32 mouse cellular contexts compared by ENCODE assay signal in genomic region chr8:91925968-91926524, GRCm38 (mm10).
A peak's percentile ranks its signal among the peaks of the same experiment; 100 is the strongest.
DNase-seq lines count a peak whose midpoint lies in the region; ATAC-seq lines count a peak whose summit lies in the region.
"Had no signal": no experiment of that assay in that cellular context is flagged by ENCODE, and none has a peak within 500 bp of the region (broad histone marks: within the 10 kb centered on the region; RNA-seq: fewer than 3 reads in every experiment).

No protein-coding gene starts in this region.

- peaks cover 77% of the 10 kb centered on the region for H3K27me3 ChIP-seq in embryonic facial prominence, embryonic 13.5 days
- H3K27me3 ChIP-seq in heart, embryonic 12.5 days (replicated peaks), result peaks cover 19% of the 10 kb centered on the region; the same call in 1 of the 2 replicates
- H3K27me3 ChIP-seq: megakaryocyte, embryonic 14.5 days had no signal

- peak; percentile 61 for DNase-seq in embryo, embryonic 10.5 days (ENCODE audit: low spot score)
- DNase-seq in embryo, embryonic 10 days (ENCODE audit: low spot score), result no peak
- DNase-seq in NIH3T3 (ENCODE audit: low read depth) (peak; percentile 59), adipocyte (ENCODE audit: low spot score) (no peak)
- peak; percentile 77 for DNase-seq in hindlimb bud, embryonic 11.5 days (ENCODE audit: extremely low spot score, low read depth, low spot score)
- no peak for DNase-seq in kidney, postnatal 36 days
- DNase-seq: adrenal gland, adult 2 months; adrenal gland, postnatal 36 days; cerebellum, adult 2 months; cerebellum, postnatal 25 days; gastrocnemius, adult 2 months; gastrocnemius, postnatal 36 days; heart, adult 18-20 months; heart, postnatal 4 days; kidney, postnatal 14 days; liver; lung, embryonic 14.5 days; retina, postnatal 1 day; right cerebral cortex, postnatal 14 days; thymus, postnatal 14 days had no signal

- ATAC-seq in embryonic facial prominence, embryonic 13.5 days (ENCODE audit: insufficient number of reproducible peaks, insufficient read depth, low FRiP score, low TSS enrichment, low read depth), result no peak
- ATAC-seq in heart, embryonic 12.5 days (ENCODE audit: insufficient number of reproducible peaks, low FRiP score), result no peak
- ATAC-seq: forebrain, embryonic 14.5 days; intestine, postnatal 0 days had no signal

- WGBS in embryonic facial prominence, embryonic 13.5 days, result 15% methylated on average over 8 of the region's 8 CpGs
- 43% methylated on average over 8 of the region's 8 CpGs for WGBS in heart, embryonic 12.5 days

- peak overlapping the region; percentile 2; the same call in 1 of the 2 replicates for H3K4me2 ChIP-seq in embryonic facial prominence, embryonic 13.5 days
- no peak overlapping the region for H3K4me2 ChIP-seq in heart, embryonic 12.5 days
- H3K4me2 ChIP-seq: heart, embryonic 11.5 days; hindbrain, embryonic 13.5 days; liver, embryonic 15.5 days; lung, embryonic 14.5 days; midbrain, embryonic 12.5 days; neural tube, embryonic 13.5 days had no signal

- H3K9me3 ChIP-seq in embryonic facial prominence, embryonic 13.5 days, result no peaks in the 10 kb centered on the region
- no peaks in the 10 kb centered on the region for H3K9me3 ChIP-seq in heart, embryonic 12.5 days (replicated peaks)
- H3K9me3 ChIP-seq: hindbrain, embryonic 13.5 days; liver, embryonic 15.5 days; midbrain, embryonic 12.5 days; neural tube, embryonic 13.5 days had no signal

- no peaks in the 10 kb centered on the region for H3K36me3 ChIP-seq in embryonic facial prominence, embryonic 13.5 days
- H3K36me3 ChIP-seq in heart, embryonic 12.5 days, result no peaks in the 10 kb centered on the region
- H3K36me3 ChIP-seq: hindbrain, embryonic 13.5 days; liver, embryonic 15.5 days; midbrain, embryonic 12.5 days; neural tube, embryonic 13.5 days had no signal

- H3K9ac ChIP-seq in embryonic facial prominence, embryonic 13.5 days, result no peak overlapping the region
- no peak overlapping the region for H3K9ac ChIP-seq in heart, embryonic 12.5 days
- H3K9ac ChIP-seq: hindbrain, embryonic 13.5 days; liver, embryonic 15.5 days; lung, embryonic 14.5 days; midbrain, embryonic 12.5 days; neural tube, embryonic 13.5 days had no signal

- peaks cover 28% of the 10 kb centered on the region for H3K4me1 ChIP-seq in embryonic facial prominence, embryonic 13.5 days
- 0 out of 2 replicates have a peak, but pooled peaks cover 3% of the 10 kb centered on the region for H3K4me1 ChIP-seq in heart, embryonic 12.5 days (replicated peaks)
- H3K4me1 ChIP-seq: hindbrain, embryonic 13.5 days; megakaryocyte, embryonic 14.5 days; midbrain, embryonic 12.5 days; neural tube, embryonic 13.5 days had no signal

- no peak overlapping the region for H3K27ac ChIP-seq in embryonic facial prominence, embryonic 13.5 days
- no peak overlapping the region for H3K27ac ChIP-seq in heart, embryonic 12.5 days (ENCODE audit: poor library complexity, severe bottlenecking)
- H3K27ac ChIP-seq: gastrocnemius, adult 2 months; hindbrain, embryonic 13.5 days; layer of hippocampus, adult 2 months; liver, embryonic 15.5 days; midbrain, embryonic 12.5 days; neural tube, embryonic 13.5 days had no signal

- H3K4me3 ChIP-seq in embryonic facial prominence, embryonic 13.5 days, result no peak overlapping the region
- H3K4me3 ChIP-seq in heart, embryonic 12.5 days, result no peak overlapping the region
- H3K4me3 ChIP-seq: gastrocnemius, adult 2 months; hindbrain, embryonic 13.5 days; layer of hippocampus, adult 2 months; liver, embryonic 15.5 days; megakaryocyte, embryonic 14.5 days; midbrain, embryonic 12.5 days; myocyte; neural tube, embryonic 13.5 days had no signal

Comparison
In these comparisons a context has a peak if more than half of its experiments do, and no peak if none do; other contexts are left out.
1. DNase-seq: peak in embryo, embryonic 10.5 days (single experiment), NIH3T3 (single experiment) and hindlimb bud, embryonic 11.5 days (single experiment); none in embryo, embryonic 10 days (single experiment), kidney, postnatal 36 days (0 of 2) and adipocyte (single experiment).